Mouse (Mus musculus) liver, adult 2 months (tissue): ENCODE data around the gene Ctbp1.

ENCODE experiments used
- CTCF ChIP-seq: fragments of 200-500 bp; IDR thresholded peaks from 2 replicates; pipeline ENCODE4 v1.5.1; 2011; ENCODE audit warnings: low read depth, low read length, control low read depth
- POLR2A ChIP-seq: fragments of 200-500 bp; IDR thresholded peaks from 2 replicates; pipeline ENCODE4 v1.6.1; 2011; ENCODE audit warnings: low read length, control low read depth; ENCODE audit not compliant: insufficient read depth; ENCODE audit errors: extremely low read depth

- TF ChIP-seq POLR2A (no peak), CTCF (no peak)
Observed at GRCm38 (mm10) chr5:33272845-33273776, 1.7 kb downstream of the Ctbp1 start.
